Mouse (Mus musculus) CD4-positive, CD25-positive, alpha-beta regulatory T cell (primary cell): ENCODE measurements around the gene Ckmt2. TPM values are rescaled to one million over a fixed set of nuclear protein-coding genes. Genes with fewer than 3 reads are reported as not detected.

Experiments
- polyA plus RNA-seq: library from polyadenylated mRNA; unstranded; fragments of 100-300 nt; shearing (Covaris generic); gene quantifications from one replicate; pipeline ENCODE4 v1.2.1, GENCODE M21; 2017

Ckmt2 gene
- polyA plus RNA-seq, result not detected

DNA sequence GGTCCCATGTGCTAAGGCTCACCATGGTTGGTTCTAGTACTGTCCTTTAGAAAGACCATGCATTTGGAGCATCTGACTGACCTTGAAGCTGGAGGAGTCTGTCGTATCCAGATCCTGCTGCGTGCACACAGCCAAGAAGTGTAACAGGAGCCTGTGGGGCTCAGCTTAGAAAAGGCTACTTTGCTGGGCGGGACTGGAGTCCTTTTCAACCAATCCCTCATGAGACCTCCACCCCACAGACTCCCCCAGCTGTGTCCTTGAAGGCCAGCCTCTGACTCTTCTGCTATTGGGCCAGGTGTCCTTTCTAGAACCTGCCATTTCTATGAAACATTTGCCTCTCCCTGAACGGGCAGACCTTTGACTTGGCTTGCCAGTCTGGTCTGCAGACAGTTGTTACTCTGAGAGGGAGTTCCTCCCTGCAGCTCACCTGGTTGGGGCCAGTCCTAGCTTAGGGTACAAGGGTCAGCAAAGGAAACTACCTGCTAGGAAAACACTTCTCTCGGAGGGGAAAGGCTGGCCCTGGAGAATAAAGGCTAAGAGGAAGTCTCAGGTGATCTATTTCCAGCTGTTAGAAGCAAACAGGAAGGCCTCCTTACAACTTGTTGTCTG, at the start of gene Ckmt2:
TSS of gene Ckmt2 (minus strand) at position 145 of the 609 bp plus-strand sequence.

DNA sequence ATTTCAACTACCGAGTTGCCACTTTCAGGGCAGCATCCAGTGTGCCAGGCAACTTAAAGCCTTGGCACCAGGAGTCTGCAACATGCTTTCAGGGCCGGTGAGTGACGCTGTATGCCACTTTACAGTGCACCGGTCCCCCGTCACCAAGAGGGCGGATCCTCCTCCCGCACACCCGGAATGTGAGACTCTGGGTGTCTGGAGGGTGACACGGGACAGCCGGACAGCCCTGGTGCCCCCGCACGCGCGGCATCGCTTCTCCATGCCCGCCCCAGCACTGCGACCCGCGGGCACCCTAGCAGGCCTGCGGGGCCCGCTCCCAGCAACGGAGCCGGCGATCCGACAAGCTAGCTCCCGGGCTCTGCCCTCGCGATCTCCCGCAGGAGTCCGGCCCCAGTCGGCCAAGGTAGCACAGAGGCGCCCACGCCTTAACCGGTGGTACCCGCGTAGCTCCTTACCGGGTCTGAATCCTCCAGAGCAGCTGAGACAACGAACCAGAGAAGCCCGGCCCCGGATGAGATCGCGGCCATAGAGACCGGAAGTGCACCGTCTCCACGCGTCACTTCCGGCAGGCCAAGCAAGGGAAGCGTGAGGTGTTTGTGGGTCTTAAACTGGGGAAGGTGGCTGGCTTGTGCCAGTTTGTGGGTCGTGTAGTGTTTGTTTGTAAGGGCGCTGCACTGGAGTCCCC, 69.4 kb downstream of the Ckmt2 start, which contains the start of gene Zcchc9:
TSS of gene Zcchc9 (minus strand) at position 551 of the 685 bp plus-strand sequence.

Other genes starting within 250 kb of the Ckmt2 start
- 0.30 TPM for gene Acot12, start 135.4 kb downstream of the Ckmt2 start, polyA plus RNA-seq
- 40.8 TPM for gene Zcchc9, start 69.2 kb downstream of the Ckmt2 start, polyA plus RNA-seq